Mouse (Mus musculus): ENCODE measurements around the gene Rplp2. TPM values are rescaled to one million over a fixed set of nuclear protein-coding genes. Genes with fewer than 3 reads are reported as not detected.

Gene Rplp2
- total RNA-seq, 2 experiments from 2014 or later, result 1,094 to 1,114 TPM

DNA sequence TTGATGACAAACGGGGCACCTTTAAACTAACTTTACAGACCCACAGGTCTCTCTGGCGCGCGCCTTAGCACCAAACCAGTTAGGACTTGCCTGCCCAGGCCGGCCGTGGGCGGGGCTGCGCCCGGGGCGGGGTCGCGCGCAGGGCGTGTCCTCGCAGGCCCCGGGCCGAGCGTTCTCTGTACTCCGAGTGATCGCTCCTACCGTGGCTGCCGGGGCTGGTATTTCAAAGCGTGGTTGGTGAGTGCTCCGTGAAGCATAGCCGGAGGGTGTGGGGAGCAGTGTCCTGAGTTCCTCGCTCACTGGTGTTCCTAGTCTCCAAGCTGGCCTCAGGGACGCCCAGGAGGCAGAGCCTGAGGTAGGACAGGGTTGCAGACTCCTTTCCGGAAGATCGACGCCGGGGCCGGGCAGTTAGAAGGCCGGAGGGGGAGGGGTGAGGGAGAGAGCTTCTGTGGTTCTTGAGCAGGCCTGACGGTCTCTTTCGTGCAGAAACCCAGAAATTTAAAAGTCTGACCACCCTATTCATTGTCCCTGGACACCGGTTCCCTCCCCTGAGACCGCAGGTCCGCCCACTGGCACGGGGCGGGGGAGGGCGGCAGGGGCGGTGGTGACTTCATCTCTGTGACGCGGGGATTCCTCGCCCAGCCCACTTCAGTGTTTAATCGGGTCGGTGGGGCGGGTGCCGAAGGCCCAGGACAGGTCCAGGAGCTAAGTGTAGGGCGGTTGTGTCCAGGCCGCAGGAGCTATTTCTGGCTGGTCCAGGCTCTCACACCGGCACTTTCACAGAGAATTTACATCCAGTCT, 20.3 kb downstream of the Rplp2 start, which contains the start of gene Cd151:
Gene Cd151 (plus strand): TSS at position 163 of the 801 bp plus-strand sequence.
- peak; percentile 94 to 97 for DNase-seq

DNA sequence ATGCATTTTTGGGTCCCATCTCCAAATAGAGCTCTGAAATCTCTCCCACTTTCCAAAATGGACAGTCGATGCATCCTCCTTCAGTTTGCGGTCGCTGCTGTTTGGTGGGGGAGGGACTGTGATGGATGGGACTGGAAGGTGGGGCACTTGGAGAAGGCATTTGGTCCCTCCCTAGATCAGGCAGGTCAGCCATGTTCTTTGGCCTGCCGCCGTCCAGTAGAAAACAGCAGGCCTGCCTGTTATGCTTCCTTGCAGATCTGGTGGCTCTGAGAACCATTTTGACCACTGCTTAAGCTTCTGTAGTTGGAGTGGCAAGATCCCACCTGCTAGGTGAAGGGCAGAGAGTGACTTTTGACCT, 21.0 kb downstream of the Rplp2 start:
- DNase-seq, result peak in 1 of 2 experiments; percentile 65

DNA sequence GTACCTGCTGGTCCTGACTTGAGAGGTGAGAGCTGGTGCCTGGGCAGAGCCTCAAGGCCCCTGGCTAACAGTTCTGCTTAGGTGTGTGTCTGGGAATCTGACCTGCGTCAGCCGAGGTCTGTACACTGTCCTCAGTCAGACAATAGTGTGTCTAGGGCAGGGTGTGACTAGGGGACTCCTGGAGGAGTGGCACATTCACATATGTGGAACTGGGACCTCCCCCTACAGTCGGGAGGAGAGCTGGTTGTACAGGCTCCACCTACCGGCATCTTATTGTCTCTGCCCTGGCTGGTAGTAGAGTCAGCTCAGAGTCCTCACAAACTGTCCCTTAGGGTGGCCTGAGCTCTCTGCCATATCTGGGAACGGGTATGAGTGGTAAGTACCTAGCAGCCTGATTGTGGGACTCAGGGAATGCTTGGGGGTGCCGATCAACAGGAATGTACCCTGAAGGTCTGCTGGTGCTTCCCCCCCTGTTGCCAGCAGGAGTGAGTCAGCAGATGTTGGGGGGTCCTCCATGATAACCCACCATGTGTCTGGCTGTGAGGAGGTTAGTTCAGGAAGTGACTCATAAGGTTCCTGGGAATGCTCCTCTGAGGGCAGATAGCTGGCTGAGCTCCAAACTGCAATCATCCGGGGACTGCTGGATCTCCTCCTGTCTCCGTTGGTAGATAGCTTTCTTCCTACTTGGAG, 21.5 kb downstream of the Rplp2 start:
- peak; percentile 88 to 91 for DNase-seq

DNA sequence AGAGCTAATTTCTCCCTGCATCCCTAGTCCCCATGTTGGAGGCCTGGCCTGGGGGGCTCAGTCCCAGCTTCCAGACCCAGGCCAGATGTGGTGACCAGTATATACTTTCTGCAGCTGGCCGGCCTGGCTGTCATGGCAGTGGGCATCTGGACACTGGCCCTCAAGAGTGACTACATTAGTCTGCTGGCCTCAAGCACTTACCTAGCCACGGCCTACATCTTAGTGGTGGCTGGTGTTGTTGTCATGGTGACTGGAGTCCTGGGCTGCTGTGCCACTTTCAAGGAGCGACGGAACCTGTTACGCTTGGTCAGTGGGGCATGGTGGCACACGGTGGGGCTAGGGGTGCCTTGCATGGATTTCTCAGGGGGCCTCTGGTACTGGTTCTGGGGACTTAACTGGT, 22.2 kb downstream of the Rplp2 start:
- no peak for DNase-seq

DNA sequence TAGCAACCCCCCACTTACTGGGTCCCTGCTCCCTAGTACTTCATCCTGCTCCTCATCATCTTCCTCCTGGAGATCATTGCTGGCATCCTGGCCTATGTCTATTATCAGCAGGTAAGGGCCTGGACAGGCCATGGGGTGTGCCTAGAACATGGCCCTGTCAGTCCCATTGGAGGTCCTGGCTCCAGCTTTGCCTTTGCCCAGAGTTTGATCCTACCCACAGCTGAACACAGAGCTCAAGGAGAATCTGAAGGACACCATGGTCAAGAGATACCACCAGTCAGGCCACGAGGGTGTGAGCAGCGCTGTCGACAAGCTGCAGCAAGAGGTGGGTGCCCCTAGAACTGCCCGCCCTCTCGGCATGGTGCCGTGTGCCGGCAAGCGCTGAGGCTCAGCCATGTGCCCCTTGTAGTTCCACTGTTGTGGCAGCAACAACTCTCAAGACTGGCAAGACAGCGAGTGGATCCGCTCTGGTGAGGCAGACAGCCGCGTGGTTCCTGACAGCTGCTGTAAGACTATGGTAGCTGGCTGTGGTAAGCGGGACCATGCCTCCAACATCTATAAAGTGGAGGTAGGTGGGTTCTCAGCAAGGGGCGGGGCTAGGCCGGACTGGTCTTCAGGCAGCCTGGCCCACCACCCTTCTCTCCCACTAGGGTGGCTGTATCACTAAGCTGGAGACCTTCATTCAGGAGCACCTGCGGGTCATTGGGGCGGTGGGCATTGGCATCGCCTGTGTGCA, 22.9 kb downstream of the Rplp2 start:
- no peak for DNase-seq

DNA sequence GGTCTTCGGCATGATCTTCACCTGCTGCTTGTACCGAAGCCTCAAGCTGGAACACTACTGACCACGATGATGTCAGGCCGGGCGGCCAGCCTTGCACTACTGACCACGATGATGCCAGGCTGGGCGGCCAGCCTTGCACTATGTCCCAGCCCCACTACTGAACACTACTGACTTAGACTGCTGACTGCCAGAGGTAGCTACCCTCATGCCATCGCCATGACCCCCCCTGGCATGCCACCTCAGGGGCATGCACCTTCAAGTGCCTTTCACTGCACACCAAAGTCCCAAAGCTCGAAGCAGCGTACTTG, 23.4 kb downstream of the Rplp2 start:
- DNase-seq, result no peak

DNA sequence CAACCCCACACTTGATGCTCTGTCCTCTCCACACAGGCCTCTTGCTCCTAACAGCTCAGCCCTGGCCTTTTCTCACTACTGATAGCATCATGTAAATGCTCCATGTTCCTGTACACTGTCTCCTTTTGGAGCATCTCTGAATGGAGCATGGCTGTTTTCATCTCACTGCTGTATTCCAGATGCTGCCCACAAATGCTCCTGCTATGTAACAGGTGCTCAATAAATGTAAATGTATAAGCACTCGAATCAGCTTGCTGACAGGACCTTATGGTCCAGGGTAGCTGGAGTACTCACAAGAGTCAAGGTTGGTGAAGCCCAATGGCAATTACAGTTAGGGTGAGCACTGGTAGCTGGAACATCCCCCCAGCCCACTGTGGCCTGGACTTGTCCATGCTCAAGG, 24.1 kb downstream of the Rplp2 start:
- no peak for DNase-seq

DNA sequence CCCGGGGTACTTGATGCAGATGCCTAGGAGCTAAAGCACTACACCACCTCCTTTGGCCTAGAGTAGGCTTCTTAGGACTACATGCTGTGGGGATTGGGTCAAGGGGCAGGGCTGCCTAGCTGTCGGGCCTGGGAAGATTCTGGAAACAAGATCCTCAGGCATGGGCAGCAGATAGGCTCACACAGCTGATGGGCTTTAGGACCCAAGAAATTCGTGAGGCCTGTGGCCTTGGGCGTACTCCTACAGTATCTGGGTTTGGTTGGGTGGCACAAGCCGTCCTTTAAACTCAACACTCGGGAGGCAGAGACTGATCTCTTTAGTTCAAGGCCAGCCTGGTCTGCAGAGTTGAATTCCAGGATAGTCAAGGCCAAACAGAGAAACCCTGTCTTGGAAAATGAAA, 25.1 kb downstream of the Rplp2 start:
- DNase-seq, result peak in 1 of 2 experiments; percentile 65

DNA sequence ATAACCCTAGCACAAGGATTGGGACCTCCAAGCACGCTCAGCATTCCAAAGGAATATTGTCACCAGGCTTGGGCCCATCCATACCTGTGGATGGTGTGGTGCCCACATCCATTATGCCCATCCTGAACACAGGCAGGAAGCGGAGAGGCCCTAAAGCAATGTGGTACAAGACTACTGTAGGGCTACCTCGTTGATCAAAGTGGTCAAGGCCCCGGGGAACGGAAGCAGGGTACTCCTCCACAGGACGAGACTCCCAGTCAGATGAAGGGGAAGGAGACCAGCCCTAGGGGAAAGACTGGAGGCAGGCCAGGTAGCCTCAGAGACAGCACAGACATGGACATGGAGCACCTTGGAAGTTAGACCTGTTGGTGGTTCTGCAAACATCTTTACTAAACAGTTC, 25.6 kb downstream of the Rplp2 start:
- DNase-seq, result no peak

DNA sequence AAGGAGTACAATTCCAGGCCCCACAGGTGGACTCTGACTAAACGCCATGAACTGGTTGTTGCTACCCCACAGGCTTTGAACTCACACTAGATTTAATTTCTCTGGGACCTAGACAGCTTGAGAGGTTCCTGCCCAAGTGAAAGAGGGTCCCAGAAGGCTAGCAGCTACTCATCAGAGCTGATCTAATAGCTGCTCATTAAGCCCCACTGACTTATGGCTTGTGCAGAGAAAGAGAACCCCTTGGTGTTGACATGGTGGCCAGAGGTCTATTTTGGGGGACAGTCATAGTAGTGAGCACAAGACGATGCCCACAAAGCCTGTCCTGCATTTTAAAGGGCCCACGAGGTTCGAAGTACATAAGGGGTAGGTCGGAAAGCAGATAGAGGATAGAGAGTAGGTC, 27.0 kb downstream of the Rplp2 start:
- DNase-seq, result no peak

DNA sequence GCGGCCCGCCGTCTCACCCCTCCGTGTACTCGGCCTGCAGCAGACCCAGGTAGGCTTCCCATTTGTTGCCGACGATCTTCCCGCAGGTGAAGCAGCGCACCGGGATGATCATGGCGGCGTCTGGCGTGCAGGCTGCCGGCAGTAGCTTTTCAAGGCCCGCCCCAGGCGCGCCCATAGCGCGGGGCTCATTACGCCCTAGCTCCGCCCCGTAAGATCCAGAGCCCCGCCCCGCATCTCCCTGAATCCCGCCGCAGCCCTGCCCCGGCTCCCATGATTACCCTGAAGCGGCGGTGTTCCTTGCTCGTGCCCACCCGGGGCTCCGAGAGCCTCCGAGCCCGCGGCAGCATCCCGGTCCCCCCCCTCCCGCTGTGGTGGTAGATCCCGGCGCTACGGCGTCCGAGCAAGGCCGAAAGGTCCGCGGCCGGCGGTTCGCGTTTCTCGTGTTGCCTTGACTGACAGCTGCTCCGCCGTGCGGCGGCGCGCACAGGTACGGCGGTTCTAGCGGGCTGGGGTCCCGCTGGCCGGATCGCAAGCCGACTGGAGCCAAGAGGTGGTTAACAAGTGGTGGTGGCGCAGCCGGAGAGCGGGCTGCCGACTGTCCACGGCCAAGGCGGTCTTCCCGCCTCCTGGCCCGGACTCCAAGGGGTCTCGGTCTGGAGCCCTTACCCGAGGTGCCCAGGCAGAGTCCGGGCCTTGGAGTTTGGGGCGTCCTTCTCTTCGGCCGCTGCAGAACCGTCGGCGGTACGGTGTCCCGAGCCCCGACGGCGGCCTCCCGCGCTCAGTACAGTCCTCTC, 28.0 kb downstream of the Rplp2 start, which contains the start of the genes Polr2l and Tspan4:
Gene Polr2l (minus strand): TSS at position 122 of the 794 bp plus-strand sequence.
Gene Tspan4 (plus strand): TSS at position 230 of the 794 bp plus-strand sequence.
- peak; percentile 87 to 92 for DNase-seq

DNA sequence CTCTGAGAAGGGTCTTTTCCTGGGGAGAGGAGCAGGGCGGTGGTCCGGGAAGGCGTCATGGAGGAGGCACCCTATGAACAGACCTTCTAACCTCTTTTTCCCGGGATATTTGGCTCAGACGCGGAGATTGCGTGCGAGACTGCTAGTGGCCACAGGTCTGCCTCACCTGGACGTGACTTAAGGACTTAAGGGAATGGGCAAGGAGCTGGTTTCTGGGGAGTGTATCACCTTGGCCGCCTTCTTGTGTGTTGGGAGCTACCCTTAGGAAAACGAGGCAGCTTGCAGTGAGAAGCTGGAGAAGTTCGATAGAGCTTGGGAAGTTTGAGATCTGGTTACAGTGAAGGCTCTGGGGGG, 28.6 kb downstream of the Rplp2 start:
- no peak for DNase-seq

DNA sequence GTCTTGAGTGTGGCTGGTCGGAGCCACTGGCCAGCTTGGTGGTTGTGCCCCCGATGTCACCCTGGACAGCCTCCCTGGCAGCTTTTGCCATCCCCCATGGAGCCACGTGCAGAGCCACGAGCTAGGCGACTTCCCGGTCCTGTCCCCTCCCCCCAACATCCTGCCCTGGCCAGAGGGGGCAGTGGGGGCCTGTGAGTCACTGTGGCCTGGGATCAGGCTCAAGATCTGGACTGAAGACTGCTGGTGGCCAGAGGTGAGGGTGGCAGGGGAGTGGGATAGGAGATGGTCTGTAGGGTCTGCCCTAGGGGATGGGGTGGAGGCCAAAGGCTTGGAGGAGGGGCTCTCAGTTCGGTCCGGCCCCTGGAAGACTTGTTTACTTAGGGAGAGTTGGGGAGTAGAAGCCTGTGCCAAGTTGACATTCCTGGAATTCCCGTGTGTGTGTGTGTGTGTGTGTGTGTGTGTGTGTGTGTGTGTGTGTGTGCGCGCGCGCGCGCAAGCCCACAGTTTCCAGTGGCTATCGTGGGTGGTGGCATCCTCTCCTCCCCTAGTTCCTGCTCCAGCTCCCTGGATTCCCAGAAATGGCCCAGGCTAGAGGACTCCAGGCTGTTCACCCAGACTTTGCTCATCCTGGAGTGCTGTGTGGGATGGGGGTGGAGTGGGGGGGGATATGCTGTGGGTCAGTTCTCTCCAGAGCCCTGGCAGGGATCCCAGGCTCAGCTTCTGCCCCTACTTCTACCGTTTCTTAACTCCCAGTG, 29.2 kb downstream of the Rplp2 start:
- peak; percentile 93 to 96 for DNase-seq

DNA sequence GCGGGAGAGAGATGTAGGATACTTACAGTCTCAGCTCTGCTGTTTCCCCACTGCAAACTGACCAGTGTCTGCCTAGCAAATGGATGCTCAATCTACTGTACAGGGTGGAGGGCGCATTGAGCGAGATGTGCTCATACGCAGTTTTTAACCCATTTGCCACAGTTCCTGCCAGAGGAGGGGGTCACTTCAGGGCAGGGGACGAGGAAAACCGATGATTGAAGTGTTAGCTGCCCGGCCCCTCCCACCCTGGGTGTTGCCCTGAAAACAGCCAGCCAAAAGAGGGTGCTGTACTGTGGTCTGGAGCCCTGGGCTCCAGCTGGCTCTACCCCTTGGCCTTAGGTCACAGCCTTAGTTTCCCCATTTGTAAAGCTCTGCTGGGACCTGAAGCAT, 29.8 kb downstream of the Rplp2 start:
- peak in 1 of 2 experiments; percentile 64 for DNase-seq

DNA sequence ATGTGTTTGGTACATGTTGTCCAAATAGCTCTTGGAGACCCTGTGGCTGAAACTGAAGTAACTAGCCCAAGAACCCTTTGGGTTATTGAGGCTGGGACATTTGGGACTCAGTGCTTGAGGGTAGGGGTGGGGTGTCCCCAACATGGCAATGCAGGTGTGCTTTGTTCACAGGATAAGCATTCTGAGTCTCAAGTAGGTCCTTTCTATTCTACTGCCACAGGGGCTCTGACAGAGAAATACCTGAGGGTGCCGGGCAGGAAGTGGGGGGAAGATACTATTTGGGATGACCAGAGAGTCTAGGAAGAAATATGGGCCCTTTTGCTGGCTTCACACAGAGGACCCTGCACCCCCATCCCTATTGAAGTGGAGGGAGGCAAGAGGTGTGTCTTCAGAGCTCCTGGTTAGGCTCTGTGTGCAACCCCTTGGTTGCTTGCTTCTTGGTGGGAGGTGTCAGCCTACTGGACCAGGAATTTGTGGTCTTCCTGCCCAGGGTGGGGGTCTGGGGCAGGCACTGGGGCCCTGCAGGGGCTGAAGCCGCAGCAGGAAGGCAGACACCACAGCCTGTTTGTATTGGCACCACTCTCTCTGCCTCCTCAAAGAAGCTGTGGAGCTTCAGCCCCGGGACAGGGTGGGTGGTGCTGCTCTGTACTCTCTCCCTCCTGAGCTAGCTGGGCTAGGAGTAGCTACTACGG, 30.6 kb downstream of the Rplp2 start:
- DNase-seq, result no peak

DNA sequence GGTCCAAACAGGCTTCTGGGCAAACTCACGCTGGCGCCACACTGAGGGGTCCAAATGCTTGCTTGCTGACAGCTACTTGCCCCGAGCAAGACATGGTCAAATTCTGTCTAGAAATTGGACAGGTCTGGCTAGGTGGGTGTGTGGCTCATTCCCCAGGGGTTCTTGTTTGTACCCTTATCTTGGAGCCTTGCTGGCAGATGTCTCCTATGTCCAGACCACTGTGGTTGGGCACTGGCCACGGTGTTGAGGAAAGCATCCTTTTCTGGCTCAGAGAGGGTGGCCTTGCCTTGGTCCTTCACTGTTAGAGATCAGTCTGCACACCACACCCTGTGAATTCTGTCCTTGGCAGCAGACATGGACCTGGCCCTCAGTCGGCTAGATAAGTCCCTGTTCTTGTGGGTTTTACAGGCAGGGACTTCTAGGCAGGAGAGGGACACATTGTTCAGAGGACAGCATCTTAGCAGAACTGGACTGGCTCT, 31.1 kb downstream of the Rplp2 start:
- DNase-seq, result peak in 1 of 2 experiments; percentile 67

DNA sequence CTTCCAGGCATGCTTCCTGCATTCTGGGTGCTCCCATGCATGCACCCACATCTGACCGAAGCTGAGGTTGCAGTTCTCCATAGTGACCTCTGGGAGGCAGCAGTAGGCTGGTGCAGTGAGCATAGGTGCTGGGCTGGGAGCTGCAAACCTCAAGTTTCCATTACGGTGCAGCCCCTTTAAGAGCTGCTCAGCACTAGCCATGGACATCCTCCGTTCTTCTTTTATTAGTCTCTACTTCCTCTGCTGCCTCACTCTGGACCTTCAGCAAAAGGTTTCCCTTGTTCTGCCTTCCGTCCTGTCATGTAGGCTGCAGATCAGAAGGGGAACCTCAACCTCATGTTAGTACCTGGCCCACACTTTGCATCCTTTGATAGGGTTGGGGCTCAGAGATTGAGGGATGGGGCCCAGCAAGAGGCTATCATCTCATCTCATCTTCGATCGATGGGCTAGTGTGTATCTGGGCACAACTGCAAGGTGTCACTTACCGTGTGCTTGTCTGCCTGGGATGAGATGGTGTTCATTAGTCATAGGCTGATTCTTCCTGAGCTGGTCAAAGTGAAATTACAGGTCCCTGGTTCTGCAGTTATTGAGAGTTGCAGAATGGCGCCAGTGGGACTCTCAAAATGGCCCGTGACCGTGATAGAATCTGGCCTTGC, 33.8 kb downstream of the Rplp2 start:
- DNase-seq, result peak; percentile 66 to 77

DNA sequence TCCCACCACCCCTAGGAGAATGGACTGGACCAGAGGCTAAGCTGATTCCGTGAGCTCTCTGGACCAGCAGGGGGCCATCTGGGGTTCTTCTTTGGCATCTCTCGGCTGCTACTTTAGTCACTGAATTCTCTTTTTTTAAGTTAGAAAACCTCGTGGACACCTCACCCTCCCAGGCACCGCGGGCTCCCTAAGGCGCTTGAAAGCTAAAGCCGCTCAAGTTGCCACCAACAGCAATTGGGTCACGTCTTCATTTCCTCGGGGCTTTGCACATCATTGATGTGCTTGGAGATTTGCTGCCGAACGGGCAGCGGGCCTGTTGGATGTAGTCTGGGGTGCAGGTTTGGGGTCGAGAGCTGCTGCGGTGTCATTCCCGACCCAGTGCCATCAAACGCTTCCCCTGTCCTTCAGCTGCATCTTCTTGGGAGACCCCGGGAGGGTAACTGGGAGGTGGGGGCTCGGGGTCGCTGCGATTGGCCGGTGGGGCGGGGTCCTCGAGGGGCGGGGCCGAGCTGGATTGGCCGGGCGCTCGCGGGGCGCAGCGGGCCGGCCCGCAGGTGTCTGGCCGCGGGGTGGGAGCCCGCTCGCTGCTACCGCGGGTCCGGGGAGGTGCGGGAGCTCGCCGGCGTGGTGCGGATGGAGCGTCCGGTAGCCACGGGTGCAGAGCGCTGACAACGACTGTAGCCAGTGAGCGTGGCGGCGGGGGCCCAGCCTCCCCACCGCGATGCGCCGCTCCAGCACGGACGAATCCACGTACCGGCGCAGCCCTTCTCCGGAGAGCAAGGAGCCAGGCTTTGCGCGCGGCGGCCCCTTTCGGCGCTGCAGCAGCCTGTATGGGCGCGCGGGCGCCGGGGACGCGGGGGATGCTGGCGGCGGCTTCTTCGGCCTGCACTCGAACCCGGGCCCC, 34.6 kb downstream of the Rplp2 start:
- DNase-seq, result peak in 1 of 2 experiments; percentile 74

DNA sequence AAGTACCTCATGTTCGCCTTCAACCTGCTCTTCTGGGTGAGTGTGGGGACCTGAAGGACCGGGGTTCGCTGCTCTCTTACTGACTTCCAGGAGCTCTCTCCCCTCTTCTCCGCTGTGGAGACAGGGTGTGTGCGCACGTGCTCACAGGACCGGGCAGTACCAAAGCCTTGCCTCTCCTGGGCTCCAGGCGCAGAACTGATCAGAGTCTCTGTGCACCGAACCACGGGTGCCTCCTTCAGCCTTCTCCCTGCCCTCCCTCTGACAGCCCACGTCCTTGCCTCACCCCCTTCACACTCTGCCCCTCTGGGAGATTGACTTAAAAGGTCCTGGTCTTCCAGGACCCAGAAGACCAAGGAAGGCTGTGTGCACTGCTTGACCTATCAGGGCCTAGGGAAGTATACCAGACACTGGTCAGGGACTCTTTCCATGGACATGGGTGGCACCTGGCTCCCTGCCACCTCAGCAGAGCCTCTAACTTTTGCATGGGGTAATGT, 35.4 kb downstream of the Rplp2 start:
- DNase-seq, result no peak
